Mouse (Mus musculus): ENCODE measurements around the gene Gale. TPM values are rescaled to one million over a fixed set of nuclear protein-coding genes. Genes with fewer than 3 reads are reported as not detected.

Gale gene
- total RNA-seq, 1 experiment from 2014 or later, result 13.0 TPM

Other genes starting within 250 kb of the Gale start
- 1.3 and 1.6 TPM in 2 replicates for gene Il22ra1, start 235.6 kb upstream of the Gale start, total RNA-seq (2021)
- 0.48 and 0.64 TPM in 2 replicates for gene Myom3, start 204.0 kb upstream of the Gale start, total RNA-seq (2021)
- gene Srsf10, start 108.0 kb upstream of the Gale start, total RNA-seq (2021), result 125 and 168 TPM in 2 replicates
- gene Pnrc2, start 89.9 kb upstream of the Gale start, total RNA-seq (2021), result 118 and 134 TPM in 2 replicates
- 1.7 and 2.2 TPM in 2 replicates for gene Cnr2, start 68.3 kb upstream of the Gale start, total RNA-seq (2021)
- 87.8 and 93.9 TPM in 2 replicates for gene Fuca1, start 43.0 kb upstream of the Gale start, total RNA-seq (2021)
- 52.6 and 57.3 TPM in 2 replicates for gene Hmgcl, start 17.3 kb upstream of the Gale start, total RNA-seq (2021)
- gene Lypla2, start 8.9 kb downstream of the Gale start, total RNA-seq (2021), result 66.4 and 74.3 TPM in 2 replicates
- gene Pithd1, start 23.5 kb downstream of the Gale start, total RNA-seq (2021), result 30.8 and 33.2 TPM in 2 replicates
- gene Eloa, start 58.0 kb downstream of the Gale start, total RNA-seq (2021), result 40.8 and 42.3 TPM in 2 replicates
- 605 and 780 TPM in 2 replicates for gene Rpl11, start 89.7 kb downstream of the Gale start, total RNA-seq (2021)
- 59.6 and 78.0 TPM in 2 replicates for gene Id3, start 179.8 kb downstream of the Gale start, total RNA-seq (2021)
- 4.1 and 4.8 TPM in 2 replicates for gene E2f2, start 208.7 kb downstream of the Gale start, total RNA-seq (2021)
- gene Asap3, start 242.6 kb downstream of the Gale start, total RNA-seq (2021), result 1.8 and 2.8 TPM in 2 replicates

All from adrenal gland, postnatal 25 days (tissue).